Mouse (Mus musculus) layer of hippocampus, adult 11-12 months (tissue): ENCODE results near the gene Fkbp5.

ENCODE experiments used
- DNase-seq: peaks from one replicate; pipeline ENCODE4 v3.0.0; 2022; ENCODE audit warnings: low spot score

The Fkbp5 gene

GRCm38 (mm10) chr17:28523355-28524008 lies 6.2 kb upstream of the Fkbp5 start:
- DNase-seq = no peak

- peak; percentile 96 for DNase-seq
Observed at GRCm38 (mm10) chr17:28522623-28523354, 5.5 kb upstream of the Fkbp5 start.

- no peak for DNase-seq
Observed at GRCm38 (mm10) chr17:28521920-28522319, 4.6 kb upstream of the Fkbp5 start.

GRCm38 (mm10) chr17:28521071-28521726 lies 3.9 kb upstream of the Fkbp5 start:
- DNase-seq = no peak

GRCm38 (mm10) chr17:28520561-28520960 lies 3.2 kb upstream of the Fkbp5 start:
- DNase-seq = no peak

- DNase-seq = no peak
Observed at GRCm38 (mm10) chr17:28519827-28520226, 2.5 kb upstream of the Fkbp5 start.

GRCm38 (mm10) chr17:28518615-28519071 lies 1.3 kb upstream of the Fkbp5 start:
- DNase-seq = no peak

- DNase-seq = peak; percentile 94
Observed at GRCm38 (mm10) chr17:28517956-28518614, 758 bp upstream of the Fkbp5 start.

- DNase-seq = no peak
Observed at GRCm38 (mm10) chr17:28516881-28517280, 446 bp downstream of the Fkbp5 start.

- DNase-seq = no peak
Observed at GRCm38 (mm10) chr17:28515431-28516341, 1.6 kb downstream of the Fkbp5 start.

GRCm38 (mm10) chr17:28514555-28514954 lies 2.8 kb downstream of the Fkbp5 start:
- DNase-seq = no peak

GRCm38 (mm10) chr17:28513844-28514243 lies 3.5 kb downstream of the Fkbp5 start:
- no peak for DNase-seq

GRCm38 (mm10) chr17:28513337-28513736 lies 4.0 kb downstream of the Fkbp5 start:
- no peak for DNase-seq

- no peak for DNase-seq
Observed at GRCm38 (mm10) chr17:28512696-28513095, 4.6 kb downstream of the Fkbp5 start.

GRCm38 (mm10) chr17:28511616-28512541 lies 5.4 kb downstream of the Fkbp5 start:
- DNase-seq = no peak

- no peak for DNase-seq
Observed at GRCm38 (mm10) chr17:28510445-28511342, 6.6 kb downstream of the Fkbp5 start.

GRCm38 (mm10) chr17:28507496-28507895 lies 9.8 kb downstream of the Fkbp5 start:
- no peak for DNase-seq

- no peak for DNase-seq
Observed at GRCm38 (mm10) chr17:28506895-28507294, 10.4 kb downstream of the Fkbp5 start.

GRCm38 (mm10) chr17:28505591-28505990 lies 11.7 kb downstream of the Fkbp5 start:
- no peak for DNase-seq
